Mouse (Mus musculus): Measurements from ENCODE around the gene Olfr907. TPM values are rescaled to one million over a fixed set of nuclear protein-coding genes. Genes with fewer than 3 reads are reported as not detected.

The Olfr907 gene
- polyA plus RNA-seq (2016; fragmentation: Nextera tagmentation; extraction: Ambion mirVana), result not detected in 2 replicates

- H3K4me2 ChIP-seq, result no peak within 1 kb of the TSS
- no peaks in the 10 kb centered on the region for H3K36me3 ChIP-seq
- H3K4me1 ChIP-seq, result no peaks in the 10 kb centered on the region
- H3K27ac ChIP-seq, result no peak within 1 kb of the TSS
- no peak within 1 kb of the TSS for H3K4me3 ChIP-seq
- H3K27me3 ChIP-seq (replicated peaks), result no peaks in the 10 kb centered on the region
- 60% methylated on average over 2 of the region's 2 CpGs for WGBS (ENCODE audit: insufficient replicate concordance)
- H3K9me3 ChIP-seq (replicated peaks), result no peaks in the 10 kb centered on the region
- H3K9ac ChIP-seq, result no peak within 1 kb of the TSS
- no peak for ATAC-seq
These were observed at the start of gene Olfr907 for GRCm38 (mm10) chr9:38495501-38495900. Gene Olfr907, plus strand, starts transcription at chr9:38495801.

GRCm38 (mm10) chr9:38447352-38447751 is 48.2 kb upstream of the Olfr907 start, which contains the start of gene Olfr902:
Gene Olfr902, plus strand, starts transcription at chr9:38447652.
- H3K9me3 ChIP-seq (replicated peaks), result no peaks in the 10 kb centered on the region
- no peak for ATAC-seq
- no peaks in the 10 kb centered on the region for H3K27me3 ChIP-seq (replicated peaks)
- H3K9ac ChIP-seq, result no peak within 1 kb of the TSS
- no peaks in the 10 kb centered on the region for H3K4me1 ChIP-seq
- no peak within 1 kb of the TSS for H3K4me2 ChIP-seq
- H3K27ac ChIP-seq, result no peak within 1 kb of the TSS
- no peak within 1 kb of the TSS for H3K4me3 ChIP-seq
- H3K36me3 ChIP-seq, result no peaks in the 10 kb centered on the region
- 79% methylated on average over 5 of the region's 5 CpGs for WGBS (ENCODE audit: insufficient replicate concordance)

DNA sequence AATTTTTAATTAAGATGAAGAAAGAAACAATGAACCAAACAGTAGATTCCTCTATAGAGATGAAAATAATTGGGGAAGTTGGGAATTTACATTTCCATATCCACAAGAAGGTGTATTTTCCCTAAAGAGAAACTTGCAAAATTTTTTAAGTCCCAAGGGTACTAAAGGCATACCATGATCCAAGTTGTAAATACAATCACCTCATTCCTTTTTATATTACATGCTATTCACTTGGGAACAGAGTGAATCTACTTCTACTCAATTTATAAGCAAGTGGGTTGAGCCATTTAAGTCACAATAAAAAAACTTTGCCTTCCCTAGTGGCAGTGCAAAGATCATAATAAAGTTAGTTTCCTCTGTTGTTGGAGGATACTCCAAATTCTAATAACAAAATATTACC is 32.8 kb upstream of the Olfr907 start, which contains the start of gene Olfr904:
Gene Olfr904 (plus strand): TSS at position 301 of the 400 bp plus-strand sequence.
- no peak for ATAC-seq
- Histone ChIP-seq H3K4me3 (no peak within 1 kb of the TSS), H3K27me3 (replicated peaks) (no peaks in the 10 kb centered on the region), H3K4me1 (no peaks in the 10 kb centered on the region), H3K9me3 (replicated peaks) (no peaks in the 10 kb centered on the region), H3K36me3 (no peaks in the 10 kb centered on the region), H3K9ac (no peak within 1 kb of the TSS), H3K27ac (no peak within 1 kb of the TSS), H3K4me2 (no peak within 1 kb of the TSS)

DNA sequence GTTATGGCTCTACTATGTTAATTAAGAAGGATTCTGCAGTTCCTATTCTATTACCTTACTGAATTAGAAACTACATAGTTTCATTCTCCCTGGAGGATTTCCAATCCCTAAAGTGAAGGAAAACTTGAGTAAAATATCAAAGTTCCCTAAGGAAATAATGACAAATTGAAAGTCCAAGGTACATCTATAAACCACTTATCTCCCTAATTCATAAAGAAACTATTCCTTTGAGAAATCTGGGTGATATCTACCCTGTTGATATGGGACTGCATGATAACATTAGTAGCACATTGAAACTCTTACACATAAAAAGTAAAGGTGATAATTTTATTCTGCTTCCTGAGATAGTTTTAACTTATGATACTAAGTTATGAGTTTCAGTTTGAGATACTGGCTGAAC is 24.8 kb upstream of the Olfr907 start, which contains the start of gene Olfr905:
Gene Olfr905 (plus strand): TSS at position 301 of the 400 bp plus-strand sequence.
- Histone ChIP-seq H3K27me3 (replicated peaks) (no peaks in the 10 kb centered on the region), H3K9me3 (replicated peaks) (no peaks in the 10 kb centered on the region), H3K9ac (no peak within 1 kb of the TSS), H3K4me2 (no peak within 1 kb of the TSS), H3K36me3 (no peaks in the 10 kb centered on the region), H3K4me1 (no peaks in the 10 kb centered on the region), H3K4me3 (no peak within 1 kb of the TSS), H3K27ac (no peak within 1 kb of the TSS)
- no peak for ATAC-seq

DNA sequence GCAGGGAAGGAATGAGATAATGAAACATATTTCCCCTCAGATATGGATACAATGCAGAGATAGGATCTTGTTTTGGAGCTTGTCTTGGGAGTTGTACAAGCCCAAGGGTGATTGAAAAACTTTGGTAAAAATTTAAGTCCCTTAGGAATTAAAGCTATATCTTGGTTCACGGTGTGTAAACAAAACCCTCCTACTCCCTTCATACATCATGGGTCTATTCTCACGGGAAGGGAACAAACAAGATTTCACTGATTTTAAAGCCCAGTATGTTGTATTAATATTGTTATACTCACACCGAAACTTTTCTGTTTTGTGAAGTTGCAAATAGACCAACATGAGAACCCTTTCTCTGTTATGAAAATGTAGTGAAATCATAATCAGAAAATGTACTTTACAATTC is 8.8 kb upstream of the Olfr907 start, which contains the start of gene Olfr906:
Gene Olfr906 (plus strand): TSS at position 301 of the 400 bp plus-strand sequence.
- no peak for ATAC-seq
- H3K36me3 ChIP-seq, result no peaks in the 10 kb centered on the region
- no peak within 1 kb of the TSS for H3K9ac ChIP-seq
- H3K9me3 ChIP-seq (replicated peaks), result no peaks in the 10 kb centered on the region
- no peak within 1 kb of the TSS for H3K27ac ChIP-seq
- H3K4me1 ChIP-seq, result no peaks in the 10 kb centered on the region
- H3K27me3 ChIP-seq (replicated peaks), result no peaks in the 10 kb centered on the region
- no peak within 1 kb of the TSS for H3K4me3 ChIP-seq
- H3K4me2 ChIP-seq, result no peak within 1 kb of the TSS
- WGBS (ENCODE audit: insufficient replicate concordance), result 56% methylated on average over 3 of the region's 3 CpGs

DNA sequence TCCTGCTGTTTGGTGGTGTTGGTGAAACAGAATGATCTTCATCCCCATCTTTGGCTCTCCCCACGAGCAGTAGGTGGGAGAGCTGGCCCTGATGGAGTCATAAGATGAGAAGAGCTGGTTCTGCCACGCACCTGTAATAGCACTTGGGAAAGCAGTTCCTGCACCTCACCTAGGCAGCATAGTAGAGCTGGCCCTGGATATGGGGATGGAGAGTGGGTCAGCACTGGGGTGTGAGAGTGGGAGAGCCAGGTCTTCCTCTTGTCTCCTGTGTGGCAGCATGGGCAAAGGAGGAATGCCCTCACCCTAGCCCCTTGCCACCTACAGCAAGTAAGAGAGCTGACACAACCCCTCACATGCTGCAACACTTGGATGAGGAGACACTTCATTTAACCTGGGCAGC is 16.8 kb downstream of the Olfr907 start:
- ATAC-seq, result no peak
- no peaks in the 10 kb centered on the region for H3K36me3 ChIP-seq
- no peaks in the 10 kb centered on the region for H3K27me3 ChIP-seq (replicated peaks)
- H3K4me1 ChIP-seq, result no peaks in the 10 kb centered on the region
- H3K4me2 ChIP-seq, result no peak overlapping the region
- no peak overlapping the region for H3K27ac ChIP-seq
- H3K9me3 ChIP-seq (replicated peaks), result no peaks in the 10 kb centered on the region
- H3K4me3 ChIP-seq, result no peak overlapping the region
- 59% methylated on average over 2 of the region's 2 CpGs for WGBS (ENCODE audit: insufficient replicate concordance)
- H3K9ac ChIP-seq, result no peak overlapping the region

GRCm38 (mm10) chr9:38521280-38521679 is 25.7 kb downstream of the Olfr907 start, which contains the start of gene Olfr911-ps1:
Gene Olfr911-ps1, plus strand, starts transcription at chr9:38521580.
- H3K4me1 ChIP-seq, result no peaks in the 10 kb centered on the region
- no peak within 1 kb of the TSS for H3K27ac ChIP-seq
- H3K9ac ChIP-seq, result no peak within 1 kb of the TSS
- no peaks in the 10 kb centered on the region for H3K9me3 ChIP-seq (replicated peaks)
- no peaks in the 10 kb centered on the region for H3K36me3 ChIP-seq
- WGBS (ENCODE audit: insufficient replicate concordance), result 41% methylated on average over 1 of the region's 1 CpGs
- ATAC-seq, result no peak
- H3K4me3 ChIP-seq, result no peak within 1 kb of the TSS
- H3K27me3 ChIP-seq (replicated peaks), result no peaks in the 10 kb centered on the region
- no peak within 1 kb of the TSS for H3K4me2 ChIP-seq

DNA sequence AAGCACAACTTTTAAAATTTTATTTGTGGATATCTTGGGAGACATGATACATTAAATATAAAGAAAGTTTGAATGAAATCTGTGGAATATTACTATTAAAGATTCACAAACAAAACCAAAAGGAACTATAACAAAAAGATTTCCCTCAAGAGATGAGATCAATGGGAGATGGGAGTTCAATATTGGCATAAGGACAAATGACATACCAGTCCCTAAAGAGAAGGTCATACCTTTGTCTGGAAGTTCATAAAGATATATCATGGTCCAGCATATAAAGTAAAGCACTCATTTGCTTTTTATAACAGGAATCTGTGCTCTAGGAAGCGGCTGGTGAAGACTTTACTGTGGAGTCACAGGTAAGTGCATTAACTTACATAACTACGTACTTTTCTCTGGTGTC is 41.9 kb downstream of the Olfr907 start, which contains the start of gene Olfr910:
Gene Olfr910 (plus strand): TSS at position 301 of the 400 bp plus-strand sequence.
- ATAC-seq, result no peak
- no peaks in the 10 kb centered on the region; the same call in 1 of the 2 replicates for H3K9me3 ChIP-seq (replicated peaks)
- no peaks in the 10 kb centered on the region for H3K4me1 ChIP-seq
- H3K4me3 ChIP-seq, result no peak within 1 kb of the TSS
- H3K36me3 ChIP-seq, result no peaks in the 10 kb centered on the region
- no peak within 1 kb of the TSS for H3K27ac ChIP-seq
- 72% methylated on average over 2 of the region's 2 CpGs for WGBS (ENCODE audit: insufficient replicate concordance)
- no peak within 1 kb of the TSS for H3K4me2 ChIP-seq
- no peak within 1 kb of the TSS for H3K9ac ChIP-seq
- H3K27me3 ChIP-seq (replicated peaks), result no peaks in the 10 kb centered on the region

Other genes with a start within 250 kb of the Olfr907 start
- gene Olfr143, start 243.0 kb upstream of the Olfr907 start, polyA plus RNA-seq (2016; fragmentation: Nextera tagmentation; extraction: Ambion mirVana), result not detected in 2 replicates
- not detected in 2 replicates for gene Olfr895, start 227.9 kb upstream of the Olfr907 start, polyA plus RNA-seq (2016; fragmentation: Nextera tagmentation; extraction: Ambion mirVana)
- not detected in 2 replicates for gene Olfr896-ps1, start 204.7 kb upstream of the Olfr907 start, polyA plus RNA-seq (2016; fragmentation: Nextera tagmentation; extraction: Ambion mirVana)
- gene Olfr25, start 166.7 kb upstream of the Olfr907 start, polyA plus RNA-seq (2016; fragmentation: Nextera tagmentation; extraction: Ambion mirVana), result not detected in 2 replicates
- not detected in 2 replicates for gene Olfr898, start 147.4 kb upstream of the Olfr907 start, polyA plus RNA-seq (2016; fragmentation: Nextera tagmentation; extraction: Ambion mirVana)
- not detected in 2 replicates for gene Olfr250, start 128.9 kb upstream of the Olfr907 start, polyA plus RNA-seq (2016; fragmentation: Nextera tagmentation; extraction: Ambion mirVana)
- gene Olfr251, start 118.7 kb upstream of the Olfr907 start, polyA plus RNA-seq (2016; fragmentation: Nextera tagmentation; extraction: Ambion mirVana), result not detected in 2 replicates
- gene Olfr147, start 94.1 kb upstream of the Olfr907 start, polyA plus RNA-seq (2016; fragmentation: Nextera tagmentation; extraction: Ambion mirVana), result not detected in 2 replicates
- gene Olfr901, start 66.3 kb upstream of the Olfr907 start, polyA plus RNA-seq (2016; fragmentation: Nextera tagmentation; extraction: Ambion mirVana), result not detected in 2 replicates
- not detected in 2 replicates for gene Olfr902, start 48.1 kb upstream of the Olfr907 start, polyA plus RNA-seq (2016; fragmentation: Nextera tagmentation; extraction: Ambion mirVana)
- not detected in 2 replicates for gene Olfr904, start 32.7 kb upstream of the Olfr907 start, polyA plus RNA-seq (2016; fragmentation: Nextera tagmentation; extraction: Ambion mirVana)
- gene Olfr905, start 24.7 kb upstream of the Olfr907 start, polyA plus RNA-seq (2016; fragmentation: Nextera tagmentation; extraction: Ambion mirVana), result not detected in 2 replicates
- gene Olfr906, start 8.7 kb upstream of the Olfr907 start, polyA plus RNA-seq (2016; fragmentation: Nextera tagmentation; extraction: Ambion mirVana), result not detected in 2 replicates
- not detected in 2 replicates for gene Olfr911-ps1, start 25.8 kb downstream of the Olfr907 start, polyA plus RNA-seq (2016; fragmentation: Nextera tagmentation; extraction: Ambion mirVana)
- not detected in 2 replicates for gene Olfr910, start 42.0 kb downstream of the Olfr907 start, polyA plus RNA-seq (2016; fragmentation: Nextera tagmentation; extraction: Ambion mirVana)
- gene Olfr912, start 84.4 kb downstream of the Olfr907 start, polyA plus RNA-seq (2016; fragmentation: Nextera tagmentation; extraction: Ambion mirVana), result not detected in 2 replicates
- not detected in 2 replicates for gene Olfr913, start 97.0 kb downstream of the Olfr907 start, polyA plus RNA-seq (2016; fragmentation: Nextera tagmentation; extraction: Ambion mirVana)
- gene Olfr914, start 109.3 kb downstream of the Olfr907 start, polyA plus RNA-seq (2016; fragmentation: Nextera tagmentation; extraction: Ambion mirVana), result not detected in 2 replicates
- not detected in 2 replicates for gene Olfr916, start 164.1 kb downstream of the Olfr907 start, polyA plus RNA-seq (2016; fragmentation: Nextera tagmentation; extraction: Ambion mirVana)
- gene Olfr917, start 170.0 kb downstream of the Olfr907 start, polyA plus RNA-seq (2016; fragmentation: Nextera tagmentation; extraction: Ambion mirVana), result not detected in 2 replicates
- gene Olfr918, start 178.8 kb downstream of the Olfr907 start, polyA plus RNA-seq (2016; fragmentation: Nextera tagmentation; extraction: Ambion mirVana), result not detected in 2 replicates
- not detected in 2 replicates for gene Olfr919, start 207.9 kb downstream of the Olfr907 start, polyA plus RNA-seq (2016; fragmentation: Nextera tagmentation; extraction: Ambion mirVana)
- 9.0 and 9.2 TPM in 2 replicates for gene Vwa5a, start 222.5 kb downstream of the Olfr907 start, polyA plus RNA-seq (2016; fragmentation: Nextera tagmentation; extraction: Ambion mirVana)